Mouse (Mus musculus): Measurements from ENCODE around the gene Fancd2. TPM values are rescaled to one million over a fixed set of nuclear protein-coding genes. Genes with fewer than 3 reads are reported as not detected.
A peak's percentile ranks its signal among the peaks of the same experiment; 100 is the strongest.

The Fancd2 gene
- total and polyA plus RNA-seq, 2 experiments from 2014 or later = 2.1 to 4.5 TPM

DNA sequence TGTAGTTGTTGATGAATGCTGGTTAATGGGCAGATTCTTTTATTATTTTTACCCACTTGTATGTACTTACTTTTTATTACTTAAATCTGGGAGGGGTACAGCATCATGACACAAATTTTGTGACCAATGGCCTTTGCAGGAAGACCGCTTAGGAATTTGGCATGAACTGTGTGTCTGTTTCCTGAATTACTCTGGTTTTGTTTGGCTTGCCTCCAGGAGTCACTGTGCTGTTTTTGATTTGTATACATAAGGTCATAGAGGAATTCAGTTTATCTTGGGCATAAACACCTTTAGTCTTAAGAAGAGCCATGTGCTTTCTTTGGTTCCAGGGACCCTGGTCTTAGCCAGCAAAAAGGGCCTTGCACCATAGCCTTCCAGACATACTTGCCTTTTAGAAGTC is 33.1 kb downstream of the Fancd2 start:
- Histone ChIP-seq H3K27ac (no peak overlapping the region), H3K4me2 (ENCODE audit: low read depth, low read length) (no peak overlapping the region), H3K9ac (replicated peaks; ENCODE audit: low read length) (no peak overlapping the region), H3K9me3 (ENCODE audit: low read length) (no peaks in the 10 kb centered on the region), H3K4me3 (ENCODE audit: low read length) (no peak overlapping the region), H3K27me3 (ENCODE audit: insufficient read depth, low read length) (no peaks in the 10 kb centered on the region), H3K4me1 (ENCODE audit: insufficient read depth, low read length) (no peaks in the 10 kb centered on the region), H3K36me3 (ENCODE audit: insufficient read depth, low read length) (no peaks in the 10 kb centered on the region)
- no peak for TF ChIP-seq CTCF (IDR thresholded peaks at IDR 0.05; ENCODE audit: low read depth)
- ATAC-seq (no peak), DNase-seq (ENCODE audit: low spot score) (no peak)
- 95% methylated on average over 1 of the region's 1 CpGs for WGBS

DNA sequence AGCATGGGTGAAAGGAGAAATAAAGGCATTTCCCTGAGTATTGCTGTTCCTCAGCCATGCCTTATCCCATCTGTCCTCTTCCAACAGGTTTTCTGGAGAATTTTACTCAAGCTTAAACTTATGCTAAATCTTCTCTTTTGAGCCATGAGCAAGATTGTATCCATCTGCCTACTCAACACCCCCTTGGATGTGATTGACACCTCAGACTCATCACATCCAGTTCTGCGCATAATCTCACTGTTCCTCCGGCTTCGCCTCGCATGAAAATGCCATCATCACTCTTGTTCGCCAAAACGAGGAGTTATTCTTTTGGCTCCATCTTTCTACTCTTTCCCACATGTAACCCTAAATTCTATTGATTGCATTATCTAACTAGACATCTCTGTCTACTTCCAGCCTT is 44.6 kb downstream of the Fancd2 start:
- no peak for DNase-seq (ENCODE audit: low spot score)
- H3K27ac ChIP-seq = no peak overlapping the region
- no peak for ATAC-seq

DNA sequence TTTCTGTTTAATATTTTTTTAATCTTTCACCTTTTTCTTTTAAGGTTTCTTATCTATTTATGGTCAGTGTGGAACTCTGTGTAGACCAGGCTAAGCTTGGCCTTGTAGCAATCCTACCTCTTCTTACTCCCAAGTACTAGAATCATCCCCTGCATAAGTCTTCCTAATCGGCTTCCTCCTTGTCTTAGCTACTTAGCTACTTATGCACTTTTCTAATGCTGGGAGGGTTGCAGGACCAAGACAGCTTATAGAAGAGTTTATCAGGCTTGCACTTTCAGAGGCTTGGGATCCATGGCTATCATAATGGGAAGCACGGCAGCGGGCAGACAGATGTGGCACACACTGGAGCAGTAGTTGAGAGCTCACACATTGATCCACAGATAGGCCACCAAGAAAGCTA is 47.8 kb downstream of the Fancd2 start:
- no peak for TF ChIP-seq CTCF (IDR thresholded peaks at IDR 0.05; ENCODE audit: low read depth)
- H3K9me3 ChIP-seq (ENCODE audit: low read length) = no peaks in the 10 kb centered on the region
- H3K27ac ChIP-seq = no peak overlapping the region
- no peaks in the 10 kb centered on the region for H3K36me3 ChIP-seq (ENCODE audit: insufficient read depth, low read length)
- WGBS = 97% methylated on average over 3 of the region's 3 CpGs
- H3K4me2 ChIP-seq (ENCODE audit: low read depth, low read length) = no peak overlapping the region
- no peak overlapping the region for H3K9ac ChIP-seq (replicated peaks; ENCODE audit: low read length)
- H3K27me3 ChIP-seq (ENCODE audit: insufficient read depth, low read length) = no peaks in the 10 kb centered on the region
- no peaks in the 10 kb centered on the region for H3K4me1 ChIP-seq (ENCODE audit: insufficient read depth, low read length)
- no peak overlapping the region for H3K4me3 ChIP-seq (ENCODE audit: low read length)
- no peak for DNase-seq (ENCODE audit: low spot score)
- no peak for ATAC-seq

More for the DNA sequence above, 44.6 kb downstream of the Fancd2 start:
- Histone ChIP-seq H3K4me2 (ENCODE audit: low read depth, low read length) (no peak overlapping the region), H3K9me3 (ENCODE audit: low read length) (no peaks in the 10 kb centered on the region), H3K36me3 (ENCODE audit: insufficient read depth, low read length) (no peaks in the 10 kb centered on the region), H3K4me3 (ENCODE audit: low read length) (no peak overlapping the region), H3K4me1 (ENCODE audit: insufficient read depth, low read length) (no peaks in the 10 kb centered on the region), H3K9ac (replicated peaks; ENCODE audit: low read length) (no peak overlapping the region), H3K27me3 (ENCODE audit: insufficient read depth, low read length) (no peaks in the 10 kb centered on the region)
- TF ChIP-seq CTCF (IDR thresholded peaks at IDR 0.05; ENCODE audit: low read depth) = no peak
- WGBS = 95% methylated on average over 6 of the region's 6 CpGs

DNA sequence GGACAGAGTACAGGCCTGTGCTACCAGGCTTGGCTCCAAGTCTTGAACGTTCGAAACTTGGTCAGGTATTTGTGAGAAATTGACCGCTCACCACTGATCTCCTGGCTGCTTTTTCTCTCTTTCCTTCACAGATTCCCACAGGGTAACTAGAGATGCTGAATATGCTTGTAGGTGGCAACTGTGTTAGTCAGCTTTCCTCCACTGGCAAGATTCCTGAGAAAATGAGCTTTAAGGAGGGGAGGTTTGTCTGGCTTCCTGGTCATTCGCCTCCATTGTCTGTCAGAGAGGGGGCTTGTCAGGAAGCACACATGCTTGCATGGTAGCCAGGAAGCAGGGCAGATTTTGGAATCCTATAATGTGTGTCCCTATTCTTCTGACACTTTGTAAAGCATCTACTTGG is 51.5 kb downstream of the Fancd2 start:
- ATAC-seq (no peak), DNase-seq (ENCODE audit: low spot score) (no peak)
- Histone ChIP-seq H3K9ac (replicated peaks; ENCODE audit: low read length) (no peak overlapping the region), H3K4me2 (ENCODE audit: low read depth, low read length) (no peak overlapping the region), H3K27me3 (ENCODE audit: insufficient read depth, low read length) (no peaks in the 10 kb centered on the region), H3K36me3 (ENCODE audit: insufficient read depth, low read length) (no peaks in the 10 kb centered on the region), H3K27ac (no peak overlapping the region), H3K9me3 (ENCODE audit: low read length) (no peaks in the 10 kb centered on the region), H3K4me1 (ENCODE audit: insufficient read depth, low read length) (no peaks in the 10 kb centered on the region), H3K4me3 (ENCODE audit: low read length) (no peak overlapping the region)
- no peak for TF ChIP-seq CTCF (IDR thresholded peaks at IDR 0.05; ENCODE audit: low read depth)
- WGBS = 95% methylated on average over 4 of the region's 4 CpGs

DNA sequence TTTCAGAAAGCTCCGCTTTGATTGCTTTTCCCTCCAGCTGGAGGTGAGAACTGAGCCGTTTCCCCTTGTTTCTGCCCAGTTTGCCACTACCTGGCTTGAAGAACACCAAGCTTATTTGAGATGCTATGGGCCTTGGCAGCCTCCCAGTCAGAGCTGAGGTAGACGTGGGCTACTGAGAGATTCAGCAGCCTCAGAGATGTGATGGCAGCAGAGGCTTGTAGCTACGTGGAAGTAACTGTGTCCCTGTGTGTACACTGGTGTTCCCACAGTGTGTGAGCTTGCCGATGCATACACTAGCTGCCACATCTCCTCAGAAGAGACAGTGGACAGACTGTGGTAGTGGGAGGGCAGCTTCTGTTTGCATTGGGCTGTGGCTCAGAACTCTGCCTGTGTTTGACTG is 53.6 kb downstream of the Fancd2 start:
- no peak overlapping the region for H3K4me3 ChIP-seq (ENCODE audit: low read length)
- ATAC-seq (no peak), DNase-seq (ENCODE audit: low spot score) (no peak)
- H3K36me3 ChIP-seq (ENCODE audit: insufficient read depth, low read length) = no peaks in the 10 kb centered on the region
- H3K9me3 ChIP-seq (ENCODE audit: low read length) = no peaks in the 10 kb centered on the region
- WGBS = 90% methylated on average over 5 of the region's 5 CpGs
- H3K9ac ChIP-seq (replicated peaks; ENCODE audit: low read length) = no peak overlapping the region
- H3K27ac ChIP-seq = no peak overlapping the region
- no peaks in the 10 kb centered on the region for H3K4me1 ChIP-seq (ENCODE audit: insufficient read depth, low read length)
- TF ChIP-seq CTCF (IDR thresholded peaks at IDR 0.05; ENCODE audit: low read depth) = no peak
- no peaks in the 10 kb centered on the region for H3K27me3 ChIP-seq (ENCODE audit: insufficient read depth, low read length)
- no peak overlapping the region for H3K4me2 ChIP-seq (ENCODE audit: low read depth, low read length)

DNA sequence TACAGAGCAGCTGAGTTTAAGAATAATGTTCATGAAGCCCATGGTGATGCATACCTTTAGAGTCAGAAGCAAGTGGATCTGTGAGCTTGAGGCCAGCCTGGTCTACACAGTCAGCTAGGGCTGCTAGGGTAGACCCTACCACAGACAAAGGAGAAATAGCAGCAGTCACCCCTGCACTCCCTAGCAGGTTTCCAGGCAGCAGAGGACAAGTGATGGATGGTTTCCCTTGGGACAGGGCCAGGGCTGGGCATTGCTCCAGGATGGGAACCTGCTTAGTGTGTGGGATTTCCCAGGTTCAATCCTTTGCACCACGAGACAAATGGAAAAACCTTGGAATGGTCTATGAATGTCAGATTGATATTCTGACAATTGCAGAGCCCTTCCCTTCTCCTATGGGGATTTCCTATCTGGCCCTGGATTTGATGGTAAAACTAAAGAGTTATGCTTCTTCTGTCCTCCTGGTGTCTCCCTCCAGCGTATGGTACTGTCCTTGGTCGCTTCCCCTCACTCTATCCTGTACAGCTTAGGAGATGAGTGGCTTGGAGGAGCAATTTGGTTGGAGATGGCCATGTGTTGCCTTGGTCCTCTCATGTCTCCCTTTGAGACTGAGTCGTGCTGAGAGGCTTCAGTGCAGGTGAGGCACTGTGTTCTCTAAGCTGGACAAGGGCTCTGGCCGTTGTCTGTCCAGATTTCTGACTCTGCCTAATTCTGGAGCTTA is 55.1 kb downstream of the Fancd2 start:
- Histone ChIP-seq H3K4me3 (ENCODE audit: low read length) (no peak overlapping the region), H3K9me3 (ENCODE audit: low read length) (no peaks in the 10 kb centered on the region), H3K27ac (no peak overlapping the region), H3K9ac (replicated peaks; ENCODE audit: low read length) (no peak overlapping the region), H3K27me3 (ENCODE audit: insufficient read depth, low read length) (no peaks in the 10 kb centered on the region), H3K4me2 (ENCODE audit: low read depth, low read length) (no peak overlapping the region), H3K4me1 (ENCODE audit: insufficient read depth, low read length) (no peaks in the 10 kb centered on the region), H3K36me3 (ENCODE audit: insufficient read depth, low read length) (no peaks in the 10 kb centered on the region)
- peak; percentile 12 for DNase-seq (ENCODE audit: low spot score)
- TF ChIP-seq CTCF (IDR thresholded peaks at IDR 0.05; ENCODE audit: low read depth) = peak; percentile 17; the same call in 1 of the 2 replicates
- ATAC-seq = peak; percentile 32; the same call in 1 of the 2 replicates
- WGBS = 63% methylated on average over 5 of the region's 5 CpGs

DNA sequence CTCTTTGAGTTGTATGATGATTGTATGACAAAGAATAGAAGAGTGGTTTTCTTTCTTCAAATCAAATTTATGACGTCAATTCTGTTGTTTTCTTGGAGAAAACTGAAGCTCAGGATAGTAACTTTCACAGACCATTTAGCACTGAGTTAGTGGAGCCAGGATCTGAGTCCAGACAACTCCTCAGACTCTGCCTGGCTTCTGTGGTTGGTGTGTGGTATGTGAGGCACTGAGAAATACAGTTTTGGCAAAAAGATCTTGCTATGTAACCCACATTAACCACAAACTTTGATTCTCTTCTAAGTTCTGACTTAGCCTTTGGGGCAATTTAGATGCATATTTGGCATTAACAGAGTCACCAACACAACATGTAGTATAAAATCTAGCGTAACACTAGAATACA is 61.2 kb downstream of the Fancd2 start:
- no peak for ATAC-seq
- 92% methylated on average over 2 of the region's 2 CpGs for WGBS
- no peak for TF ChIP-seq CTCF (IDR thresholded peaks at IDR 0.05; ENCODE audit: low read depth)

More for the DNA sequence above, 61.2 kb downstream of the Fancd2 start:
- Histone ChIP-seq H3K4me1 (ENCODE audit: insufficient read depth, low read length) (no peaks in the 10 kb centered on the region), H3K9me3 (ENCODE audit: low read length) (no peaks in the 10 kb centered on the region), H3K4me3 (ENCODE audit: low read length) (no peak overlapping the region), H3K36me3 (ENCODE audit: insufficient read depth, low read length) (no peaks in the 10 kb centered on the region), H3K27ac (no peak overlapping the region), H3K27me3 (ENCODE audit: insufficient read depth, low read length) (no peaks in the 10 kb centered on the region), H3K4me2 (ENCODE audit: low read depth, low read length) (no peak overlapping the region), H3K9ac (replicated peaks; ENCODE audit: low read length) (no peak overlapping the region)
- DNase-seq (ENCODE audit: low spot score) = no peak

Measured in hindbrain, postnatal 0 days (tissue).